Comparison of ENCODE assay signal across 21 mouse cellular contexts in the genomic region with DNA sequence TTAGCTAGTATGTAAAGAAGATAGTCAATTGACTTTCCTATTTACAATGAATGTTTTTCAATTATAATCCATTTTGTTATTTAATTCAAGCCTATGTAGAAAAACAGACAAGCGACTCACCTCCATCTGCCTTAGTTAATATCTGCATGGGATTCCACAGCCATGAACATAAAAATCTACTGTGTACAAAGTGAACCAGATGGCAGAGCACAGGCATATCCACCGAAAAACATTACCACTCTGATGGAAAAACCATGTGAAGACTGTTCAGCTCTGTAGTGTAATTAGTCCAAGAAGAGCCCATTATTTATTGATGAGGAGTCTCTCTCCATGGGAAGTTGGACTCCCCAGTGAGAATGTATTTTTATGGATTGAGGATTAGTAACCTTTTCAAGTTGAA. TPM values are rescaled to one million over a fixed set of nuclear protein-coding genes. Genes with fewer than 3 reads are reported as not detected.
DNase-seq lines count a peak whose midpoint lies in the region; ATAC-seq and TF ChIP-seq lines count a peak whose summit lies in the region.
"Had no signal": no experiment of that assay in that cellular context is flagged by ENCODE, and none has a peak within 500 bp of the region (broad histone marks: within the 10 kb centered on the region; RNA-seq: fewer than 3 reads in every experiment).

No protein-coding gene starts in this region.

- no peak overlapping the region for H3K9ac ChIP-seq in forebrain, embryonic 15.5 days (replicated peaks)
- no peak overlapping the region for H3K9ac ChIP-seq in forebrain, embryonic 11.5 days (ENCODE audit: low read length)
- H3K9ac ChIP-seq in midbrain, embryonic 15.5 days: no peak overlapping the region
- H3K9ac ChIP-seq in midbrain, embryonic 11.5 days (ENCODE audit: low read length): no peak overlapping the region
- H3K9ac ChIP-seq in forebrain, postnatal 0 days: no peak overlapping the region
- H3K9ac ChIP-seq in neural tube, embryonic 15.5 days (replicated peaks): no peak overlapping the region

- H3K4me1 ChIP-seq in forebrain, embryonic 15.5 days: peaks cover 37% of the 10 kb centered on the region
- H3K4me1 ChIP-seq in forebrain, embryonic 11.5 days (replicated peaks; ENCODE audit: control insufficient read depth, insufficient read depth, low read length): no peaks in the 10 kb centered on the region
- H3K4me1 ChIP-seq in midbrain, embryonic 15.5 days: peaks cover 35% of the 10 kb centered on the region
- peaks cover 12% of the 10 kb centered on the region; the same call in 1 of the 2 replicates for H3K4me1 ChIP-seq in midbrain, embryonic 11.5 days (ENCODE audit: control insufficient read depth, insufficient read depth, low read length)
- H3K4me1 ChIP-seq in forebrain, postnatal 0 days (ENCODE audit: insufficient read depth): peaks cover 14% of the 10 kb centered on the region
- H3K4me1 ChIP-seq in neural tube, embryonic 15.5 days: peaks cover 22% of the 10 kb centered on the region

- no peaks in the 10 kb centered on the region for H3K27me3 ChIP-seq in forebrain, embryonic 15.5 days
- no peaks in the 10 kb centered on the region for H3K27me3 ChIP-seq in forebrain, embryonic 11.5 days (ENCODE audit: control insufficient read depth, insufficient read depth, low read length)
- H3K27me3 ChIP-seq in midbrain, embryonic 15.5 days (replicated peaks): no peaks in the 10 kb centered on the region
- no peaks in the 10 kb centered on the region for H3K27me3 ChIP-seq in midbrain, embryonic 11.5 days (ENCODE audit: control insufficient read depth, insufficient read depth, low read length)
- H3K27me3 ChIP-seq in forebrain, postnatal 0 days (ENCODE audit: insufficient read depth, low read length): no peaks in the 10 kb centered on the region
- H3K27me3 ChIP-seq in neural tube, embryonic 15.5 days (replicated peaks): no peaks in the 10 kb centered on the region

- DNase-seq in forebrain, embryonic 11.5 days (ENCODE audit: low spot score): no peak
- DNase-seq in midbrain, embryonic 11.5 days (ENCODE audit: low spot score, missing footprints): no peak
- DNase-seq in forebrain, postnatal 0 days: no peak
- no peak for DNase-seq in adrenal gland, adult 18-20 months (ENCODE audit: low spot score in 2 of 2)
- DNase-seq: adrenal gland, adult 2 months; cerebellum, adult 11 months; gastrocnemius, adult 2 months; heart, postnatal 10 days; kidney, adult 18-20 months; kidney, postnatal 14 days; lung, adult 18-20 months; right cerebral cortex, adult 18-20 months had no signal

- no peak for TF ChIP-seq CTCF in forebrain, postnatal 0 days (IDR thresholded peaks at IDR 0.05; ENCODE audit: low read depth)

- H3K27ac ChIP-seq in forebrain, embryonic 15.5 days (replicated peaks): no peak overlapping the region
- H3K27ac ChIP-seq in forebrain, embryonic 11.5 days (ENCODE audit: low read depth, low read length): no peak overlapping the region
- H3K27ac ChIP-seq in midbrain, embryonic 15.5 days: no peak overlapping the region
- no peak overlapping the region for H3K27ac ChIP-seq in midbrain, embryonic 11.5 days (ENCODE audit: low read depth, low read length)
- no peak overlapping the region for H3K27ac ChIP-seq in forebrain, postnatal 0 days (ENCODE audit: low read depth, low read length)
- no peak overlapping the region for H3K27ac ChIP-seq in neural tube, embryonic 15.5 days (replicated peaks)
- H3K27ac ChIP-seq: embryonic facial prominence, embryonic 10.5 days; gastrocnemius, adult 2 months; stomach, postnatal 0 days had no signal

- H3K36me3 ChIP-seq in forebrain, embryonic 15.5 days: no peaks in the 10 kb centered on the region
- no peaks in the 10 kb centered on the region for H3K36me3 ChIP-seq in forebrain, embryonic 11.5 days (ENCODE audit: control insufficient read depth, insufficient read depth, low read length)
- no peaks in the 10 kb centered on the region for H3K36me3 ChIP-seq in midbrain, embryonic 15.5 days (replicated peaks)
- H3K36me3 ChIP-seq in midbrain, embryonic 11.5 days (ENCODE audit: control insufficient read depth, insufficient read depth, low read length): no peaks in the 10 kb centered on the region
- H3K36me3 ChIP-seq in forebrain, postnatal 0 days (ENCODE audit: insufficient read depth): 0 out of 2 replicates have a peak, but pooled peaks cover 4% of the 10 kb centered on the region
- H3K36me3 ChIP-seq in neural tube, embryonic 15.5 days: no peaks in the 10 kb centered on the region
- H3K36me3 ChIP-seq: embryonic facial prominence, embryonic 10.5 days had no signal

- ATAC-seq in forebrain, embryonic 15.5 days (replicated peaks): no peak
- no peak for ATAC-seq in forebrain, embryonic 11.5 days (replicated peaks; ENCODE audit: low FRiP score)
- no peak for ATAC-seq in midbrain, embryonic 15.5 days (replicated peaks)
- ATAC-seq in midbrain, embryonic 11.5 days (ENCODE audit: low FRiP score): no peak
- no peak for ATAC-seq in forebrain, postnatal 0 days
- ATAC-seq in neural tube, embryonic 15.5 days (ENCODE audit: low FRiP score): no peak

- WGBS in forebrain, embryonic 15.5 days: 38% methylated on average over 2 of the region's 2 CpGs
- WGBS in forebrain, embryonic 11.5 days: 63% methylated on average over 2 of the region's 2 CpGs
- WGBS in midbrain, embryonic 15.5 days: 62% methylated on average over 2 of the region's 2 CpGs
- WGBS in midbrain, embryonic 11.5 days: 63% methylated on average over 2 of the region's 2 CpGs
- WGBS in forebrain, postnatal 0 days: 36% methylated on average over 2 of the region's 2 CpGs
- WGBS in neural tube, embryonic 15.5 days: 46% methylated on average over 2 of the region's 2 CpGs

- no peaks in the 10 kb centered on the region for H3K9me3 ChIP-seq in forebrain, embryonic 15.5 days
- H3K9me3 ChIP-seq in forebrain, embryonic 11.5 days (ENCODE audit: control insufficient read depth, low read length): no peaks in the 10 kb centered on the region
- no peaks in the 10 kb centered on the region for H3K9me3 ChIP-seq in midbrain, embryonic 15.5 days
- H3K9me3 ChIP-seq in midbrain, embryonic 11.5 days (ENCODE audit: control insufficient read depth, low read length): no peaks in the 10 kb centered on the region
- no peaks in the 10 kb centered on the region for H3K9me3 ChIP-seq in forebrain, postnatal 0 days (ENCODE audit: low read length)
- H3K9me3 ChIP-seq in neural tube, embryonic 15.5 days (replicated peaks): no peaks in the 10 kb centered on the region
- H3K9me3 ChIP-seq: embryonic facial prominence, embryonic 10.5 days had no signal

- peak overlapping the region; percentile 32; the same call in 1 of the 2 replicates for H3K4me2 ChIP-seq in forebrain, embryonic 15.5 days (replicated peaks)
- no peak overlapping the region for H3K4me2 ChIP-seq in forebrain, embryonic 11.5 days (ENCODE audit: low read depth, low read length, severe bottlenecking)
- H3K4me2 ChIP-seq in midbrain, embryonic 15.5 days: peak overlapping the region; percentile 32
- no peak overlapping the region for H3K4me2 ChIP-seq in midbrain, embryonic 11.5 days
- peak overlapping the region; percentile 47 for H3K4me2 ChIP-seq in forebrain, postnatal 0 days (ENCODE audit: low read depth)
- H3K4me2 ChIP-seq in neural tube, embryonic 15.5 days: peak overlapping the region; percentile 42
- H3K4me2 ChIP-seq: heart, embryonic 11.5 days; liver, embryonic 11.5 days had no signal

- peak overlapping the region; percentile 13; the same call in 1 of the 2 replicates for H3K4me3 ChIP-seq in forebrain, embryonic 15.5 days
- no peak overlapping the region for H3K4me3 ChIP-seq in forebrain, embryonic 11.5 days (ENCODE audit: low read depth, low read length)
- H3K4me3 ChIP-seq in midbrain, embryonic 15.5 days: no peak overlapping the region
- no peak overlapping the region for H3K4me3 ChIP-seq in midbrain, embryonic 11.5 days (ENCODE audit: low read depth, low read length)
- peak overlapping the region; percentile 27; the same call in 1 of the 2 replicates for H3K4me3 ChIP-seq in forebrain, postnatal 0 days (ENCODE audit: low read depth, low read length)
- no peak overlapping the region for H3K4me3 ChIP-seq in neural tube, embryonic 15.5 days (replicated peaks)
- H3K4me3 ChIP-seq: embryonic facial prominence, embryonic 10.5 days; gastrocnemius, adult 2 months; myocyte had no signal

RNA-seq across cellular contexts. Expression of a gene that starts 7.0 kb away (rescaled TPM):
- 123 and 138 TPM in 2 replicates for polyA plus RNA-seq in forebrain, embryonic 15.5 days (2015; fragmentation: Nextera tagmentation; extraction: Ambion mirVana)
- 13.3 and 16.4 TPM in 2 replicates for polyA plus RNA-seq in forebrain, embryonic 11.5 days (2014; fragmentation: Nextera tagmentation; extraction: Ambion mirVana)
- polyA plus RNA-seq in midbrain, embryonic 15.5 days (2015; fragmentation: Nextera tagmentation; extraction: Ambion mirVana): 115 and 116 TPM in 2 replicates
- 26.5 and 28.0 TPM in 2 replicates for polyA plus RNA-seq in midbrain, embryonic 11.5 days (2014; fragmentation: Nextera tagmentation; extraction: Ambion mirVana)
- total RNA-seq in forebrain, postnatal 0 days (2014; rRNA removed): 156 and 167 TPM in 2 replicates
- 140 and 159 TPM in 2 replicates for polyA plus RNA-seq in forebrain, postnatal 0 days (2015; fragmentation: Nextera tagmentation; extraction: Ambion mirVana)
- 100 and 119 TPM in 2 replicates for polyA plus RNA-seq in neural tube, embryonic 15.5 days (2015; fragmentation: Nextera tagmentation; extraction: Ambion mirVana)
- 1 to 10 TPM; 1.2 to 1.5 TPM for total RNA-seq in adrenal gland, adult 18-20 months (2021)
- total RNA-seq: megakaryocyte-erythroid progenitor cell, adult 5-6 weeks had no signal

RNA-seq across cellular contexts. Expression of a gene that starts 38.5 kb away (rescaled TPM):
- 96.6 and 97.6 TPM in 2 replicates for polyA plus RNA-seq in forebrain, embryonic 15.5 days (2015; fragmentation: Nextera tagmentation; extraction: Ambion mirVana)
- polyA plus RNA-seq in forebrain, embryonic 11.5 days (2014; fragmentation: Nextera tagmentation; extraction: Ambion mirVana): 80.8 and 87.1 TPM in 2 replicates
- 82.9 and 92.0 TPM in 2 replicates for polyA plus RNA-seq in midbrain, embryonic 15.5 days (2015; fragmentation: Nextera tagmentation; extraction: Ambion mirVana)
- polyA plus RNA-seq in midbrain, embryonic 11.5 days (2014; fragmentation: Nextera tagmentation; extraction: Ambion mirVana): 96.1 and 97.6 TPM in 2 replicates
- total RNA-seq in forebrain, postnatal 0 days (2014; rRNA removed): 18.1 and 23.1 TPM in 2 replicates
- polyA plus RNA-seq in forebrain, postnatal 0 days (2015; fragmentation: Nextera tagmentation; extraction: Ambion mirVana): 115 and 120 TPM in 2 replicates
- 107 and 111 TPM in 2 replicates for polyA plus RNA-seq in neural tube, embryonic 15.5 days (2015; fragmentation: Nextera tagmentation; extraction: Ambion mirVana)
- total RNA-seq in adrenal gland, adult 18-20 months (2021): 10 to 100 TPM; 36.4 to 44.6 TPM

Comparison
In these comparisons a context has a peak if more than half of its experiments do, and no peak if none do; other contexts are left out.
1. H3K4me2 ChIP-seq: peak in forebrain, embryonic 15.5 days (single experiment), midbrain, embryonic 15.5 days (single experiment), forebrain, postnatal 0 days (single experiment) and neural tube, embryonic 15.5 days (single experiment); none in forebrain, embryonic 11.5 days (single experiment) and midbrain, embryonic 11.5 days (single experiment).
2. H3K4me3 ChIP-seq: peak in forebrain, embryonic 15.5 days (single experiment) and forebrain, postnatal 0 days (single experiment); none in forebrain, embryonic 11.5 days (single experiment), midbrain, embryonic 15.5 days (single experiment), midbrain, embryonic 11.5 days (single experiment) and neural tube, embryonic 15.5 days (single experiment).